Mouse (Mus musculus) MEL-GATA-1-ER (cell line): ENCODE measurements around the gene Ptprj.

Experiments
- DNase-seq: peaks from one replicate; pipeline ENCODE4 v3.0.0-alpha.2; 2012; ENCODE audit warnings: low read depth; ENCODE audit errors: extremely low read depth

The Ptprj gene

GRCm38 (mm10) chr2:90580236-90581005 lies at the start of gene Ptprj:
Ptprj (minus strand) TSS chr2:90580647.
- no peak for DNase-seq

GRCm38 (mm10) chr2:90629552-90629951 lies 49.1 kb upstream of the Ptprj start:
- DNase-seq: no peak

GRCm38 (mm10) chr2:90628261-90628660 lies 47.8 kb upstream of the Ptprj start:
- DNase-seq: no peak

- DNase-seq: peak; percentile 68
Observed at GRCm38 (mm10) chr2:90624920-90625319, 44.5 kb upstream of the Ptprj start.

- DNase-seq: no peak
Observed at GRCm38 (mm10) chr2:90624339-90624738, 43.9 kb upstream of the Ptprj start.

GRCm38 (mm10) chr2:90620815-90621214 lies 40.4 kb upstream of the Ptprj start:
- DNase-seq: no peak

- no peak for DNase-seq
Observed at GRCm38 (mm10) chr2:90619648-90620047, 39.2 kb upstream of the Ptprj start.

GRCm38 (mm10) chr2:90614651-90615171 lies 34.3 kb upstream of the Ptprj start:
- DNase-seq: no peak

- DNase-seq: no peak
Observed at GRCm38 (mm10) chr2:90613591-90613990, 33.1 kb upstream of the Ptprj start.

- DNase-seq: no peak
Observed at GRCm38 (mm10) chr2:90613006-90613405, 32.6 kb upstream of the Ptprj start.

- peak; percentile 46 for DNase-seq
Observed at GRCm38 (mm10) chr2:90611959-90612571, 31.6 kb upstream of the Ptprj start.

GRCm38 (mm10) chr2:90601056-90601455 lies 20.6 kb upstream of the Ptprj start:
- DNase-seq: no peak

GRCm38 (mm10) chr2:90588141-90588540 lies 7.7 kb upstream of the Ptprj start:
- DNase-seq: no peak

- no peak for DNase-seq
Observed at GRCm38 (mm10) chr2:90584506-90584905, 4.1 kb upstream of the Ptprj start.

GRCm38 (mm10) chr2:90583628-90584131 lies 3.2 kb upstream of the Ptprj start:
- no peak for DNase-seq

- DNase-seq: no peak
Observed at GRCm38 (mm10) chr2:90582814-90583213, 2.4 kb upstream of the Ptprj start.

GRCm38 (mm10) chr2:90582311-90582710 lies 1.9 kb upstream of the Ptprj start:
- DNase-seq: no peak

GRCm38 (mm10) chr2:90581796-90582125 lies 1.3 kb upstream of the Ptprj start:
- DNase-seq: no peak

- DNase-seq: no peak
Observed at GRCm38 (mm10) chr2:90581006-90581795, 754 bp upstream of the Ptprj start.

GRCm38 (mm10) chr2:90579728-90580235 lies 665 bp downstream of the Ptprj start:
- DNase-seq: no peak

GRCm38 (mm10) chr2:90579038-90579727 lies 1.3 kb downstream of the Ptprj start:
- DNase-seq: peak; percentile 59
